21 mouse cellular contexts compared by ENCODE assay signal in genomic region chr6:99874852-99875251, GRCm38 (mm10).
DNase-seq lines count a peak whose midpoint lies in the region; ATAC-seq lines count a peak whose summit lies in the region.
"Had no signal": no experiment of that assay in that cellular context is flagged by ENCODE, and none has a peak within 500 bp of the region (broad histone marks: within the 10 kb centered on the region; RNA-seq: fewer than 3 reads in every experiment).

No protein-coding gene starts in this region.

- peak; percentile 1 for DNase-seq in thymus, postnatal 4 days
- no peak for DNase-seq in thymus, adult 18-20 months
- peak; percentile 68 for DNase-seq in fat pad, adult 2 months (ENCODE audit: extremely low read depth, low read depth, low spot score)
- DNase-seq in gonadal fat pad, adult 2 months (ENCODE audit: low read depth): peak; percentile 68
- no peak for DNase-seq in left cerebral cortex, postnatal 14 days (ENCODE audit: low spot score in 2 of 2)
- DNase-seq: adrenal gland, adult 2 months; adrenal gland, adult 8-10 months; adrenal gland, postnatal 10 days; adrenal gland, postnatal 14 days; adrenal gland, postnatal 25 days; adrenal gland, postnatal 36 days; B cell, adult 2 months; cerebellum, adult 11 months; cerebellum, adult 11-12 months; cerebellum, adult 18-20 months had no signal

- H3K27ac ChIP-seq in neural tube, embryonic 15.5 days (replicated peaks): no peak overlapping the region

- no peak overlapping the region for H3K9ac ChIP-seq in neural tube, embryonic 15.5 days (replicated peaks)

- no peak overlapping the region for H3K4me3 ChIP-seq in neural tube, embryonic 15.5 days (replicated peaks)

- no peak overlapping the region for H3K4me2 ChIP-seq in neural tube, embryonic 15.5 days

- no peaks in the 10 kb centered on the region for H3K36me3 ChIP-seq in neural tube, embryonic 15.5 days
- H3K36me3 ChIP-seq: G1E had no signal

- 83% methylated on average over 4 of the region's 4 CpGs for WGBS in neural tube, embryonic 15.5 days

- no peaks in the 10 kb centered on the region for H3K4me1 ChIP-seq in neural tube, embryonic 15.5 days

- no peaks in the 10 kb centered on the region for H3K27me3 ChIP-seq in neural tube, embryonic 15.5 days (replicated peaks)
- H3K27me3 ChIP-seq: CH12.LX had no signal

- H3K9me3 ChIP-seq in neural tube, embryonic 15.5 days (replicated peaks): no peaks in the 10 kb centered on the region

- no peak for ATAC-seq in neural tube, embryonic 15.5 days (ENCODE audit: low FRiP score)
- ATAC-seq: activated CD4-positive, CD25-positive, alpha-beta regulatory T cell, adult 4 months; CD4-positive, CD25-positive, alpha-beta regulatory T cell, adult 4 months; Patski had no signal

- intact Hi-C loops in left cerebral cortex, postnatal 14 days (cut with DNase I): no loop called here

Comparison
In these comparisons a context has a peak if more than half of its experiments do, and no peak if none do; other contexts are left out.
1. DNase-seq: peak in thymus, postnatal 4 days (single experiment), fat pad, adult 2 months (single experiment) and gonadal fat pad, adult 2 months (single experiment); none in thymus, adult 18-20 months (0 of 2) and left cerebral cortex, postnatal 14 days (0 of 2).